Mouse (Mus musculus): ENCODE measurements at regions not wholly inside any gene's neighbourhood (a gene's known extent, or its start where the extent isn't known, plus 50 kb on each side); places are given as distances from the start of the nearest gene placed in this dataset.

DNA sequence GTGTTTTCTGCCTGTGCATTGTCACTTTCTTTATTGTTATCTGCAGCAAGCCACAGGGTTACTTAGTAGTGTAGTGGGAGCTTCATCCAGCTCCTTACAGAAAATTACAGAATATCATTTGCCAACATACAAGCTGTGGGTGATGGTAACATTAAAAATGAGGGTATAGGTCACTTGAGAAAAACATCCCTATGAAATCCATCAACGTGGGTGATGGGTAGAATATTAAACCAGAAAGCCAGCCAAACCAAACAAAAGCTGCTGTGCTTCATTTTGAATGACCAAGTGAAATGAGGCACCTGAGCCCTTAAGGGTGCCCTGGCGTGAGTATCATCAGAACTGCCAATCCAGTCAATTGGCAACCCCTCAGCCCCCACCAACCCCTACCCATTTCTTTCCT, 58.1 kb upstream of the Slc7a14 start:
- TF ChIP-seq CTCF (IDR thresholded peaks at IDR 0.05; ENCODE audit: borderline replicate concordance, extremely low read depth, insufficient read depth, insufficient read length) (no peak), POLR2A (IDR thresholded peaks at IDR 0.05; ENCODE audit: borderline replicate concordance, extremely low read depth, insufficient read depth, insufficient read length, poor library complexity, severe bottlenecking) (no peak)

All from brain, embryonic 14.5 days (tissue).